Mouse (Mus musculus): ENCODE measurements at regions not wholly inside any gene's neighbourhood (a gene's known extent, or its start where the extent isn't known, plus 50 kb on each side); places are given as distances from the start of the nearest gene placed in this dataset.
"Not testable (repeated sequence)": the region's sequence is repeated elsewhere in the genome, so short reads cannot be mapped to it uniquely, and the experiment has no call there.

DNA sequence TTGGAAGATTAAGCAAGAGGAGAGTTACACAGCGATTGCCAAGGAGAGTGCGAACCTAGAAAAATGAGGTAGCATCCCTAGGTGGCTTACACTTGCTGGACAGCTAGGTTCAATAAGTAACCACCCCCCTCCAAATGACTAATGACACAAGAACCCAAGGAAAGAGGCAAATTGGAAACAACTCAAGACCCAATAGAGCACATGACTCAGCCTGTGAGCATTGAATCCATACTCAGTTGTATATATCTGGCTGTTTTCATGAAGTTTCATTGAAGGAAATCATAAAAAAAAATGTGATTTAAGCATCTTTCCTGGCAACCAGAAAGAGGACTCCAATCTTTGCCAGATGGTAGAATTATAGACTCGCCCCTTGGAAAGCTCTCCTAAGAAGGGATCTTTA, 84.3 kb upstream of the Rmdn2 start:
- no peaks in the 10 kb centered on the region for H3K27me3 ChIP-seq (replicated peaks)
- H3K4me2 ChIP-seq (replicated peaks), result no peak overlapping the region
- H3K9ac ChIP-seq, result no peak overlapping the region
- no peak for ATAC-seq (ENCODE audit: low FRiP score, low read depth)
- H3K36me3 ChIP-seq, result no peaks in the 10 kb centered on the region
- H3K4me1 ChIP-seq, result no peaks in the 10 kb centered on the region
- H3K27ac ChIP-seq, result no peak overlapping the region
- 90% methylated on average over 3 of the region's 3 CpGs for WGBS
- H3K4me3 ChIP-seq, result no peak overlapping the region
- no peaks in the 10 kb centered on the region for H3K9me3 ChIP-seq

DNA sequence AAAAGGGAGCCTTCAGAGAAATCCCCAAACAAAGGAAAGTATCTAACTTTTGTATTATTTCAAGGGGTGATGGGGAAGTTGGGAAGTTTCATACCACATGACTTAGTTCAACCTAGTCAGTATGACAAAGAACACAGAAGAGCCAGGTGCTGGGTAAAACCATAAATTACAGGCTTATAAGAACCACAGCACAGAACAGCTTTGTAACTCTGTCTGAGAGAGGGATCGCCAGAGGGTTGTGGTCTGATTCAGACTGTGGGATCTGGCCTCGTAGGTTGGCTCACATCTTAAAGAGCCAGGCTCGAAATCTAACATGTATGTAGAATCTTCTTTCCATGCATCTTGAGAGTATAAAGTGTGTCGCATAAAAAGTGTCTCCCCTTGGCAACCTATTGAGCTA, 75.1 kb upstream of the Rmdn2 start:
- Histone ChIP-seq H3K27me3 (replicated peaks) (no peaks in the 10 kb centered on the region), H3K36me3 (no peaks in the 10 kb centered on the region), H3K9me3 (no peaks in the 10 kb centered on the region), H3K4me1 (no peaks in the 10 kb centered on the region), H3K4me3 (no peak overlapping the region), H3K9ac (no peak overlapping the region), H3K4me2 (replicated peaks) (no peak overlapping the region), H3K27ac (no peak overlapping the region)
- ATAC-seq (ENCODE audit: low FRiP score, low read depth), result no peak
- 75% methylated on average over 4 of the region's 4 CpGs for WGBS

DNA sequence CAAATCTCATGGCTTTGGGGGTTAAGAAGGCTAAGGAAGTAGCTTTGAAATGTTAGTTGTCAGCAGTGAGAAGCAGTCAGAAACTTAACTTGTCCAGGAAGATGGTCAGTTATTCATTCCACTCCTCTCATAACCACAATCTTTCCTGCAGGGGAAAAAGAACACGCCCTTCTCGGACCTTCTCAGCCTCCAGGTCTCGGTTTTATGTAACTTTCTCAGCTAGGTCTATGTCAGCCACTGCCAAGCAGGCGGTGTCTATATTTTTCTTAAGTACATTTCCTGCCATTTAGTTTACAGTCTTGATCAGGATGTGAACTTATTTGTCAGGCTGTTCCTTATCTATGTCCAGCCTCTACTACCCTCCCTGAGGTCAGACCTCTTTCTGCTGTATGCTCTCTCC, 72.9 kb upstream of the Rmdn2 start:
- Histone ChIP-seq H3K4me3 (no peak overlapping the region), H3K4me2 (replicated peaks) (no peak overlapping the region), H3K9ac (no peak overlapping the region), H3K27me3 (replicated peaks) (no peaks in the 10 kb centered on the region), H3K27ac (no peak overlapping the region), H3K36me3 (no peaks in the 10 kb centered on the region), H3K9me3 (no peaks in the 10 kb centered on the region), H3K4me1 (no peaks in the 10 kb centered on the region)
- WGBS, result 80% methylated on average over 4 of the region's 4 CpGs
- ATAC-seq (ENCODE audit: low FRiP score, low read depth), result no peak

DNA sequence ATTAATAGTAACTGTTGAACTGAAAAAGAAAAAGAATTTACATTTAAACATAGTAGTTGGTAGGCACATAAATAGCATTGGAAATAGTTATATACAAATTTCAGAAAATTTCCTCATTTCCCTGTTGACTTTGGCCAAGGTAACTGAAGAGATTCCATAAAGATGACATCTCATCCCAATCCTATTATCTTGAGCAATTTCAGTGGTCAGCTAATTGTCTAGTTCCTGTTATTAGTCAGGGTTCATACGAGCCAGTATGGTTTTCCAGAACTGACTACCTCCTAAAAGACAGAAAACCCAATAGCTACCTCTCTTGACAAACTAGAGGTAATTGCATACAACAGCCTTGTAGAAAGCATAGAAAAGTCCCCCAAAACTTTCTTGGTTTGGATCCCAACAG, 71.6 kb upstream of the Rmdn2 start:
- Histone ChIP-seq H3K4me2 (replicated peaks) (no peak overlapping the region), H3K27ac (no peak overlapping the region)
- 87% methylated on average over 1 of the region's 1 CpGs for WGBS

DNA sequence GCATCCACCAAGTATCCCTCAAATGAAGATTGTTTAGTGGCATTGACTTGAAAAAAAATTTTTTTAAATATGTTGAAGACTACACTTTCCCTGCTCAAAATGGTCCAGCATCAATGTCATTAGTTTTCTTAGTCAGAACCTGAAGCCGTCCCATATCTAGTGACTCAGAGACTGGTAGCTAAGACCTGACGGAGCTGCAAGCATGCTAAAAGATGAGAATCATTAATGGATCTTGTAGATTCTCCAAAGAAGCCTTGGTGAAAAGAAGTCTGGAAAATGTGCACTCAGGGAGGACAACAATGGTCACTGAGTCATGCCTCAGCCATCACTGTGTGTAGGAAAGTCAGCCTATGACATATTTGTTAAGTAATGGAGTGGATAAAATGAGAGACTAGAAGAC, 71.2 kb upstream of the Rmdn2 start:
- H3K4me3 ChIP-seq, result no peak overlapping the region
- H3K4me2 ChIP-seq (replicated peaks), result no peak overlapping the region
- no peaks in the 10 kb centered on the region for H3K27me3 ChIP-seq (replicated peaks)
- H3K27ac ChIP-seq, result no peak overlapping the region
- H3K9ac ChIP-seq, result no peak overlapping the region
- H3K4me1 ChIP-seq, result no peaks in the 10 kb centered on the region
- H3K9me3 ChIP-seq, result no peaks in the 10 kb centered on the region
- WGBS, result 95% methylated on average over 2 of the region's 2 CpGs
- no peak for ATAC-seq (ENCODE audit: low FRiP score, low read depth)
- H3K36me3 ChIP-seq, result no peaks in the 10 kb centered on the region

More for the DNA sequence above, 71.6 kb upstream of the Rmdn2 start:
- no peak overlapping the region for H3K4me3 ChIP-seq
- no peaks in the 10 kb centered on the region for H3K27me3 ChIP-seq (replicated peaks)
- H3K9me3 ChIP-seq, result no peaks in the 10 kb centered on the region
- H3K36me3 ChIP-seq, result no peaks in the 10 kb centered on the region
- H3K4me1 ChIP-seq, result no peaks in the 10 kb centered on the region
- H3K9ac ChIP-seq, result no peak overlapping the region
- ATAC-seq (ENCODE audit: low FRiP score, low read depth), result no peak

- Histone ChIP-seq H3K4me2 (replicated peaks) (no peak overlapping the region), H3K36me3 (no peaks in the 10 kb centered on the region), H3K4me3 (no peak overlapping the region), H3K27me3 (replicated peaks) (no peaks in the 10 kb centered on the region), H3K27ac (no peak overlapping the region), H3K9ac (no peak overlapping the region), H3K4me1 (no peaks in the 10 kb centered on the region), H3K9me3 (no peaks in the 10 kb centered on the region)
- no peak for ATAC-seq (ENCODE audit: low FRiP score, low read depth)
- WGBS, result 89% methylated on average over 7 of the region's 7 CpGs
These were observed 67.6 kb upstream of the Rmdn2 start for GRCm38 (mm10) chr17:79543907-79544522.

GRCm38 (mm10) chr17:79545878-79546277, 65.8 kb upstream of the Rmdn2 start:
- Histone ChIP-seq H3K4me3 (no peak overlapping the region), H3K4me1 (no peaks in the 10 kb centered on the region), H3K36me3 (no peaks in the 10 kb centered on the region), H3K9me3 (no peaks in the 10 kb centered on the region), H3K27ac (no peak overlapping the region), H3K9ac (no peak overlapping the region), H3K27me3 (replicated peaks) (no peaks in the 10 kb centered on the region), H3K4me2 (replicated peaks) (no peak overlapping the region)
- 73% methylated on average over 2 of the region's 2 CpGs for WGBS
- ATAC-seq (ENCODE audit: low FRiP score, low read depth), result no peak

GRCm38 (mm10) chr17:79547075-79547474, 64.6 kb upstream of the Rmdn2 start:
- Histone ChIP-seq H3K4me2 (replicated peaks) (no peak overlapping the region), H3K9ac (no peak overlapping the region), H3K36me3 (no peaks in the 10 kb centered on the region), H3K27me3 (replicated peaks) (no peaks in the 10 kb centered on the region), H3K4me3 (no peak overlapping the region), H3K27ac (no peak overlapping the region), H3K4me1 (no peaks in the 10 kb centered on the region), H3K9me3 (no peaks in the 10 kb centered on the region)
- 81% methylated on average over 2 of the region's 2 CpGs for WGBS
- ATAC-seq (ENCODE audit: low FRiP score, low read depth), result no peak

DNA sequence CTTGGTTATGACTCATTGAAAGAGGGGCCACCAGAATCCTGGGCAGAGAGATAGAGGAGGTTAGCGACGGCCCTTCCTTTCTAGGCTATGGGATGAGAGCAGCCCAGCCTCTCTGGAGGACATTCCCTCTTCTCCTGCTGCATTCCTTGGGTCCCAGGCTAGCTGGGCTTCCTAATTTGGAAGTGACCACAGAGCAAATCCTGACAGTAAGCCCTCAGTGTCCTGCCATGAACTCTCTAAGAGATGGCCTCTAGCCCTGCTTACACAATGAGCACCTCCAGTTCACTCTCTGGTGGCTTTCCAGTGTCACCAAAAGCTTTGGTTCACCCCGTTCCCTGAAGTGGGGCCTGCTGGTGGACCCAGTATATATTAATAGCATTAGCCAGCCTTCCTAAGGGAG, 64.1 kb upstream of the Rmdn2 start:
- H3K9ac ChIP-seq, result no peak overlapping the region
- ATAC-seq (ENCODE audit: low FRiP score, low read depth), result no peak
- no peak overlapping the region for H3K4me3 ChIP-seq
- H3K9me3 ChIP-seq, result no peaks in the 10 kb centered on the region
- no peak overlapping the region for H3K27ac ChIP-seq
- H3K4me1 ChIP-seq, result no peaks in the 10 kb centered on the region
- H3K27me3 ChIP-seq (replicated peaks), result no peaks in the 10 kb centered on the region
- no peaks in the 10 kb centered on the region for H3K36me3 ChIP-seq
- 96% methylated on average over 3 of the region's 3 CpGs for WGBS
- no peak overlapping the region for H3K4me2 ChIP-seq (replicated peaks)

GRCm38 (mm10) chr17:79550409-79550808, 61.3 kb upstream of the Rmdn2 start:
- H3K36me3 ChIP-seq; ATAC-seq (ENCODE audit: low FRiP score, low read depth); H3K4me3 ChIP-seq; H3K9me3 ChIP-seq; H3K4me2 ChIP-seq (replicated peaks); H3K9ac ChIP-seq; H3K4me1 ChIP-seq; H3K27me3 ChIP-seq (replicated peaks); H3K27ac ChIP-seq: not testable (repeated sequence)
- WGBS, result 76% methylated on average over 1 of the region's 1 CpGs

GRCm38 (mm10) chr17:79553850-79554249, 57.8 kb upstream of the Rmdn2 start:
- Histone ChIP-seq H3K9ac (no peak overlapping the region), H3K4me2 (replicated peaks) (no peak overlapping the region), H3K9me3 (no peaks in the 10 kb centered on the region), H3K4me1 (no peaks in the 10 kb centered on the region), H3K27me3 (replicated peaks) (no peaks in the 10 kb centered on the region), H3K4me3 (no peak overlapping the region), H3K36me3 (no peaks in the 10 kb centered on the region), H3K27ac (no peak overlapping the region)
- ATAC-seq (ENCODE audit: low FRiP score, low read depth), result no peak
- WGBS, result 90% methylated on average over 2 of the region's 2 CpGs

GRCm38 (mm10) chr17:79555593-79555992, 56.1 kb upstream of the Rmdn2 start:
- ATAC-seq (ENCODE audit: low FRiP score, low read depth), result no peak
- no peak overlapping the region for H3K4me3 ChIP-seq
- WGBS, result 77% methylated on average over 1 of the region's 1 CpGs
- no peaks in the 10 kb centered on the region for H3K27me3 ChIP-seq (replicated peaks)
- H3K9ac ChIP-seq, result no peak overlapping the region
- H3K9me3 ChIP-seq, result peaks cover 11% of the 10 kb centered on the region
- no peaks in the 10 kb centered on the region for H3K36me3 ChIP-seq
- no peak overlapping the region for H3K4me2 ChIP-seq (replicated peaks)
- no peaks in the 10 kb centered on the region for H3K4me1 ChIP-seq
- H3K27ac ChIP-seq, result no peak overlapping the region
